7 mouse cellular contexts compared by ENCODE assay signal in genomic region chr2:70126783-70127182, GRCm38 (mm10).
DNase-seq lines count a peak whose midpoint lies in the region; ATAC-seq and TF ChIP-seq lines count a peak whose summit lies in the region.

No protein-coding gene starts in this region.

- H3K36me3 ChIP-seq in intestine, postnatal 0 days (ENCODE audit: control insufficient read depth, insufficient read depth), result no peaks in the 10 kb centered on the region
- no peaks in the 10 kb centered on the region for H3K36me3 ChIP-seq in midbrain, embryonic 16.5 days (ENCODE audit: control insufficient read depth, insufficient read depth, low read length)
- no peaks in the 10 kb centered on the region for H3K36me3 ChIP-seq in spleen, adult 2 months (ENCODE audit: control insufficient read depth, insufficient read depth, low read length)

- no peak overlapping the region for H3K4me3 ChIP-seq in intestine, postnatal 0 days (ENCODE audit: low read depth, low read length)
- peak overlapping the region; percentile 18; the same call in 1 of the 2 replicates for H3K4me3 ChIP-seq in midbrain, embryonic 16.5 days (ENCODE audit: low read depth, low read length)
- no peak overlapping the region for H3K4me3 ChIP-seq in spleen, adult 2 months (ENCODE audit: extremely low read depth, insufficient read depth, insufficient read length)

- no peak overlapping the region for H3K9ac ChIP-seq in intestine, postnatal 0 days (ENCODE audit: low read depth, low read length)
- H3K9ac ChIP-seq in midbrain, embryonic 16.5 days (ENCODE audit: low read depth, low read length), result peak overlapping the region; percentile 54; the same call in 1 of the 2 replicates

- peak; percentile 68 to 93 for DNase-seq in adrenal gland, adult (ENCODE audit: inconsistent age in 2 of 2, low spot score in 1 of 2)
- peak; percentile 96 for DNase-seq in embryo, embryonic 10.5 days (ENCODE audit: low spot score)
- DNase-seq in left cerebral cortex, postnatal 36 days (ENCODE audit: low spot score in 2 of 2), result peak; percentile 81 to 87
- DNase-seq in spleen, adult 2 months (ENCODE audit: low read depth in 1 of 2, low spot score in 2 of 2), result peak; percentile 45 to 57

- ATAC-seq in granulocyte monocyte progenitor cell, adult 5-6 weeks (replicated peaks; ENCODE audit: poor library complexity, severe bottlenecking), result peak; percentile 85
- no peak for ATAC-seq in intestine, postnatal 0 days
- ATAC-seq in midbrain, embryonic 16.5 days, result peak; percentile 92

- no peak for TF ChIP-seq POLR2A in spleen, adult 2 months (IDR thresholded peaks at IDR 0.05; ENCODE audit: low read depth, low read length)

- no peaks in the 10 kb centered on the region for H3K4me1 ChIP-seq in intestine, postnatal 0 days (replicated peaks; ENCODE audit: control insufficient read depth, insufficient read depth, low read length)
- H3K4me1 ChIP-seq in midbrain, embryonic 16.5 days (ENCODE audit: control insufficient read depth, insufficient read depth, low read length), result peaks cover 19% of the 10 kb centered on the region
- H3K4me1 ChIP-seq in spleen, adult 2 months (ENCODE audit: control insufficient read depth, insufficient read depth, insufficient read length), result no peaks in the 10 kb centered on the region

- H3K9me3 ChIP-seq in intestine, postnatal 0 days (ENCODE audit: control insufficient read depth), result no peaks in the 10 kb centered on the region
- H3K9me3 ChIP-seq in midbrain, embryonic 16.5 days (replicated peaks; ENCODE audit: control insufficient read depth, low read length, poor library complexity, severe bottlenecking), result no peaks in the 10 kb centered on the region

- H3K27ac ChIP-seq in intestine, postnatal 0 days (ENCODE audit: low read depth, low read length), result no peak overlapping the region
- peak overlapping the region; percentile 84 for H3K27ac ChIP-seq in midbrain, embryonic 16.5 days (ENCODE audit: low read length)
- H3K27ac ChIP-seq in spleen, adult 2 months (ENCODE audit: insufficient read depth, low read length), result no peak overlapping the region

- H3K27me3 ChIP-seq in intestine, postnatal 0 days (replicated peaks; ENCODE audit: control insufficient read depth, insufficient read depth, low read length), result peaks cover 9% of the 10 kb centered on the region; the same call in 1 of the 2 replicates
- no peaks in the 10 kb centered on the region for H3K27me3 ChIP-seq in midbrain, embryonic 16.5 days (ENCODE audit: control insufficient read depth, insufficient read depth, low read depth, low read length)
- H3K27me3 ChIP-seq in spleen, adult 2 months (ENCODE audit: control insufficient read depth, insufficient read depth, low read length), result no peaks in the 10 kb centered on the region

- no peak overlapping the region; the same call in 1 of the 2 replicates for H3K4me2 ChIP-seq in intestine, postnatal 0 days (replicated peaks; ENCODE audit: low read depth)
- H3K4me2 ChIP-seq in midbrain, embryonic 16.5 days (ENCODE audit: low read length), result peak overlapping the region; percentile 52

- 1% methylated on average over 13 of the region's 13 CpGs for WGBS in intestine, postnatal 0 days
- under 1% methylated on average over 13 of the region's 13 CpGs for WGBS in midbrain, embryonic 16.5 days
- 3% methylated on average over 13 of the region's 13 CpGs for WGBS in spleen, adult 2 months

- intact Hi-C loops in left cerebral cortex, postnatal 36 days (cut with DNase I), result loop anchor here (1.0 to 2.0 kb wide), 2 partner anchors 88 to 433 kb away; no protein-coding TSS in a partner anchor

- peak; percentile 93 for TF ChIP-seq CTCF in intestine, postnatal 0 days (IDR thresholded peaks at IDR 0.05; ENCODE audit: low read depth)
- peak; percentile 74; the same call in 1 of the 2 replicates for TF ChIP-seq CTCF in spleen, adult 2 months (IDR thresholded peaks at IDR 0.05; ENCODE audit: extremely low read depth, insufficient read depth, insufficient read length, insufficient replicate concordance)
